Mouse (Mus musculus) limb, embryonic 14.5 days (tissue): Measurements from ENCODE around the gene Focad. TPM values are rescaled to one million over a fixed set of nuclear protein-coding genes. Genes with fewer than 3 reads are reported as not detected.

ENCODE experiments used
- ATAC-seq: fragments of 200-750 bp; cut with Nextera tagmentation; 2 replicates; pipeline ENCODE4 v1.8.0; 2017; ENCODE audit warnings: low read depth, moderate number of reproducible peaks, moderate TSS enrichment; ENCODE audit not compliant: low FRiP score
- DNase-seq: peaks from one replicate; pipeline ENCODE4 v3.0.0-alpha.2; 2015; ENCODE audit warnings: low spot score
- H3K27ac ChIP-seq: fragments of 300-500 bp; sonication (generic); replicated peaks from 2 replicates; pipeline ENCODE4 v1.5.1; 2014; ENCODE audit warnings: low read depth, mild to moderate bottlenecking, low read length, moderate library complexity, mixed read lengths
- H3K27me3 ChIP-seq: fragments of 300-500 bp; sonication (generic); 2 replicates; pipeline ENCODE4 v1.6.1; 2014; ENCODE audit warnings: low read length, mixed read lengths; ENCODE audit not compliant: control insufficient read depth, insufficient read depth
- H3K36me3 ChIP-seq: fragments of 300-500 bp; sonication (generic); 2 replicates; pipeline ENCODE4 v1.6.1; 2014; ENCODE audit warnings: mild to moderate bottlenecking, low read length, moderate library complexity, mixed read lengths; ENCODE audit not compliant: control insufficient read depth, insufficient read depth
- H3K4me1 ChIP-seq: fragments of 300-500 bp; sonication (generic); 2 replicates; pipeline ENCODE4 v1.6.1; 2014; ENCODE audit warnings: antibody characterized with exemption, low read length, mixed read lengths; ENCODE audit not compliant: control insufficient read depth, insufficient read depth
- H3K4me2 ChIP-seq: fragments of 300-500 bp; sonication (generic); replicated peaks from 2 replicates; pipeline ENCODE4 v1.6.1; 2014; ENCODE audit warnings: low read depth, mild to moderate bottlenecking, low read length, moderate library complexity; ENCODE audit not compliant: severe bottlenecking
- H3K4me3 ChIP-seq: fragments of 300-500 bp; sonication (generic); replicated peaks from 2 replicates; pipeline ENCODE4 v1.5.1; 2014; ENCODE audit warnings: low read length
- H3K9ac ChIP-seq: fragments of 300-500 bp; sonication (generic); 2 replicates; pipeline ENCODE4 v1.6.1; 2014; ENCODE audit warnings: mild to moderate bottlenecking, low read depth, low read length, moderate library complexity; ENCODE audit not compliant: severe bottlenecking
- H3K9me3 ChIP-seq: fragments of 300-500 bp; sonication (generic); 2 replicates; pipeline ENCODE4 v1.6.1; 2016; ENCODE audit warnings: low read length; ENCODE audit not compliant: control insufficient read depth
- POLR2A ChIP-seq: fragments of 200-500 bp; IDR thresholded peaks from 2 replicates; pipeline ENCODE4 v1.8.0; 2012; ENCODE audit warnings: inconsistent platforms, mild to moderate bottlenecking, moderate library complexity, borderline replicate concordance; ENCODE audit not compliant: insufficient read depth, insufficient read length; ENCODE audit errors: extremely low read depth
- WGBS: fragments of 180-500 bp; shearing (Covaris S2); extraction: QIAGEN DNeasy Blood & Tissue Kit; methylation state at CpG from one replicate; pipeline ENCODE4 v1.1.7; 2014; 5-methylcytosine and 5-hydroxymethylcytosine counted together
- polyA plus RNA-seq, 2 experiments: library from polyadenylated mRNA; depleted of rRNA in 1 of 2; stranded (reverse) in 1 of 2; unstranded in 1 of 2; fragments of >200 nt; fragmentation: Nextera tagmentation in 1 of 2; extraction: Ambion mirVana in 1 of 2; gene quantifications; 2 replicates each; pipeline versions ENCODE4 v1.2.1 to v1.2.3; 2012 to 2014

The Focad gene
- polyA plus RNA-seq, 2 experiments: 15.7 to 19.5 TPM

DNA sequence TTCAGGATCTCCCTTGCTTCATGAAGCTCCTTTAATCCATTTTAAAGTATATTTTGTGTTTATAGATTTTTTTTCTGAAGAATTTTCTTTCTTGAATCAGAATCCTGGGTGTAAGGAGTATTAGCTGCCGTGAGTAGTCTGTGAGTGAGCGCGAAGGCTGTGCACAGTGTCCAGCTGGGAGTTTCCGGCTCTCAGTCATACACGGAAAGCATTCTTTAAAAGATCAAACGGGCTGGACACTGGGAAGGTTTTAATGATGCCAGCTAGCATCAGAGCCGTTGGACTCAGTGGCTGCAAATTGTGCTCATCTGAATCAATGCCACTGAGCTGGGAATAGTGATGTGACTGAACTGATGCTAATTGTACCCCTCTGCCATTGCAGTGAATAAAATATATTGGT lies 143.9 kb downstream of the Focad start:
- H3K36me3 ChIP-seq: no peaks in the 10 kb centered on the region
- DNase-seq (no peak), ATAC-seq (no peak)
- no peak overlapping the region for H3K27ac ChIP-seq
- H3K9ac ChIP-seq: no peak overlapping the region
- TF ChIP-seq POLR2A: no peak
- no peak overlapping the region for H3K4me3 ChIP-seq
- H3K9me3 ChIP-seq: no peaks in the 10 kb centered on the region
- no peaks in the 10 kb centered on the region for H3K27me3 ChIP-seq
- no peak overlapping the region for H3K4me2 ChIP-seq
- H3K4me1 ChIP-seq: peaks cover 7% of the 10 kb centered on the region; the same call in 1 of the 2 replicates
- 21% methylated on average over 7 of the region's 7 CpGs for WGBS

DNA sequence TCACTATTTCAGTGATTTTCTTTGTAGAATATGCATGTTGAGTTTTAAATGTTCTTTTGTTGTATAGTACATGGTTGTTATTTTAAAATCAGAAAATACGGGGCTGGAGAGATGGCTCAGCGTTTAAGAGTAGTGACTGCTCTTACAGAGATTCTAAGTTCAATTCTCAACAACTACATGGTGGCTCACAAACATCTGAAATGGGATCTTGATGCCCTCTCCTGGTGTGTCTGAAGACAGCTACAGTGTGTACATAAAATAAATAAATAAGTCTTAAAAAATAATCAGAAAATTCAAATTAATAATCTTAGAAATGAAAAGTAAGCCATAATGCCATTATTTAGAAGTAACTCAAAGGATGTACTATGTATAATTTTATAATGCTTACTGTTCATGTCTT lies 149.4 kb downstream of the Focad start:
- Histone ChIP-seq H3K9me3 (no peaks in the 10 kb centered on the region), H3K27me3 (no peaks in the 10 kb centered on the region), H3K9ac (no peak overlapping the region), H3K4me3 (no peak overlapping the region), H3K27ac (no peak overlapping the region), H3K4me1 (no peaks in the 10 kb centered on the region), H3K36me3 (no peaks in the 10 kb centered on the region), H3K4me2 (no peak overlapping the region)
- WGBS: 90% methylated on average over 2 of the region's 2 CpGs
- no peak for TF ChIP-seq POLR2A
- DNase-seq (no peak), ATAC-seq (no peak)

GRCm38 (mm10) chr4:88245494-88245893 lies 151.1 kb downstream of the Focad start:
- ATAC-seq (no peak), DNase-seq (no peak)
- Histone ChIP-seq H3K36me3 (no peaks in the 10 kb centered on the region), H3K27ac (no peak overlapping the region), H3K9me3 (no peaks in the 10 kb centered on the region), H3K9ac (no peak overlapping the region), H3K4me1 (no peaks in the 10 kb centered on the region), H3K27me3 (no peaks in the 10 kb centered on the region), H3K4me3 (no peak overlapping the region), H3K4me2 (no peak overlapping the region)
- TF ChIP-seq POLR2A: no peak
- 75% methylated on average over 4 of the region's 4 CpGs for WGBS

GRCm38 (mm10) chr4:88261349-88261748 lies 166.9 kb downstream of the Focad start:
- Histone ChIP-seq H3K9ac (no peak overlapping the region), H3K27ac (no peak overlapping the region), H3K4me3 (no peak overlapping the region), H3K36me3 (no peaks in the 10 kb centered on the region), H3K4me1 (no peaks in the 10 kb centered on the region), H3K27me3 (no peaks in the 10 kb centered on the region), H3K9me3 (no peaks in the 10 kb centered on the region), H3K4me2 (no peak overlapping the region)
- 82% methylated on average over 5 of the region's 5 CpGs for whole genome bisulfite sequencing
- no peak for ATAC-seq
- no peak for TF ChIP-seq POLR2A
- no peak for DNase-seq

DNA sequence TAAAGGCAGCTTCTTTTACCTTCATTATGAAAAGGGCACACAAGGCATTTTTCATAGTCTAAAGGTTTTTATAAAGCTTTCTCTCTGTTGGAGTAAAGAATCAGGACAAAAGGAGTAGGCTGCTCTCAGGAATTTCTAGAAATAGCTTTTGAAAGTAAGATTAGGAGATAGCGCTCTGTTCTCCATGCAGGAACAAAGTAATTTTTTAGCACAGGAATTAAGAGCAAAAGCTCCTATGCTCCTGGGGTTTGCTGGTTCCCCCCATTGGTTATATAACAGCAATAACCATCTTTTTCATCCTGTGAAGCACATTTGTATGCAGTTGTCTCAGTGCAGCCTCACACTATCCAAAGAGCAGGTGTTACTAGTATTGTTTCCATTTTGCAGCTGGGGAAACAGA lies 170.1 kb downstream of the Focad start:
- Histone ChIP-seq H3K27me3 (no peaks in the 10 kb centered on the region), H3K9ac (no peak overlapping the region), H3K36me3 (no peaks in the 10 kb centered on the region), H3K4me1 (no peaks in the 10 kb centered on the region), H3K4me3 (no peak overlapping the region), H3K27ac (no peak overlapping the region), H3K9me3 (no peaks in the 10 kb centered on the region), H3K4me2 (no peak overlapping the region)
- WGBS: 91% methylated on average over 1 of the region's 1 CpGs
- TF ChIP-seq POLR2A: no peak
- ATAC-seq (no peak), DNase-seq (no peak)
